Mouse (Mus musculus): ENCODE results near the gene Tmem200b. TPM values are rescaled to one million over a fixed set of nuclear protein-coding genes. Genes with fewer than 3 reads are reported as not detected.

Gene Tmem200b
- polyA plus RNA-seq, 1 experiment from 2014 or later: 4.4 TPM

DNA sequence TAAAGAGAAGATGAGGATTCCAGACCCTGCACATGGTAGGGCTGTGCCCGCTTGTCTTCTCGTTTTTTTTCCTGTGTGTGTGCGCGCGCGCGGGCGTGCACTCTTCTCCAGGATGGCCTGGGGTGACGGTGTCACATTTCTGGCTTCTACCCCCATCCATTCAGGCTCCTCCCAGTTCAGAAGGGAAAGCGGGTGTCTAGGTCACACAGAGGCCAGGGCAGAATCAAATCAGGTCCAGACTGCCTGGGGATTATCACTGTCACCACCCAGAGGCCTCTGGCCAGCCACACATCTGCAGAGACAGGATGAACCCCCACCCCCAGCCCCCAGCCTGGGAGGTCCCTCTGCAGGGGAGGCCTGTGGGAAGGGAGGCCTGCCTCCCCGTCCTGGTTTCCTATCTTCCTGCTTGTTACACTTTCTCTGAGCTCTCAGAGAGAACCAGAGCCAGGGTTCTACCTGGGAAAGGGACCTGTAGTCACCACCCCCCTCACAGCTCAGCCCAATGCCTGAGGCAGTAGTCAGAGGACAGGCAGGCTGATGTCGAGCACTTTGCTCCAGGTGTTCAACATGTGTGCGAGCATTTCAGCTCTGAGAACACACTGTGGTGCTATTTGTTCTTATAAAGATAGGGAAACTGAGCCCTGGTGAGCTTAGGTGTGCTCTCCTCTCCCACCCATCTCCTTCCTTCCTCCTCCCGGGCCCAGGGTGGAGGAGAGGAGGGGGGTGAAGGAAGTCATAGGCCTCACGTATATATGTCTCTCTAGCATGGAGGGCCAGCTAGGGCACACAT is 2.7 kb upstream of the Tmem200b start:
- Histone ChIP-seq H3K27me3 (ENCODE audit: control insufficient read depth, insufficient read depth, low read length) (peaks cover 28% of the 10 kb centered on the region), H3K36me3 (replicated peaks; ENCODE audit: control insufficient read depth, insufficient read depth, low read depth, low read length) (no peaks in the 10 kb centered on the region; the same call in 1 of the 2 replicates), H3K4me2 (ENCODE audit: low read depth, low read length) (peak overlapping the region; percentile 8), H3K9me3 (replicated peaks; ENCODE audit: control insufficient read depth, low read length) (no peaks in the 10 kb centered on the region), H3K4me3 (ENCODE audit: low read depth, low read length) (no peak overlapping the region; the same call in 1 of the 2 replicates), H3K27ac (replicated peaks; ENCODE audit: low read depth, low read length) (peak overlapping the region; percentile 94), H3K4me1 (ENCODE audit: control insufficient read depth, insufficient read depth, low read length) (peaks cover 40% of the 10 kb centered on the region), H3K9ac (replicated peaks; ENCODE audit: low read length) (no peak overlapping the region; the same call in 1 of the 2 replicates)
- ATAC-seq (replicated peaks; ENCODE audit: insufficient number of reproducible peaks, low FRiP score, low TSS enrichment, low read depth) (peak; percentile 70), DNase-seq (ENCODE audit: low spot score) (peak; percentile 86)
- WGBS: 6% methylated on average over 15 of the region's 15 CpGs

DNA sequence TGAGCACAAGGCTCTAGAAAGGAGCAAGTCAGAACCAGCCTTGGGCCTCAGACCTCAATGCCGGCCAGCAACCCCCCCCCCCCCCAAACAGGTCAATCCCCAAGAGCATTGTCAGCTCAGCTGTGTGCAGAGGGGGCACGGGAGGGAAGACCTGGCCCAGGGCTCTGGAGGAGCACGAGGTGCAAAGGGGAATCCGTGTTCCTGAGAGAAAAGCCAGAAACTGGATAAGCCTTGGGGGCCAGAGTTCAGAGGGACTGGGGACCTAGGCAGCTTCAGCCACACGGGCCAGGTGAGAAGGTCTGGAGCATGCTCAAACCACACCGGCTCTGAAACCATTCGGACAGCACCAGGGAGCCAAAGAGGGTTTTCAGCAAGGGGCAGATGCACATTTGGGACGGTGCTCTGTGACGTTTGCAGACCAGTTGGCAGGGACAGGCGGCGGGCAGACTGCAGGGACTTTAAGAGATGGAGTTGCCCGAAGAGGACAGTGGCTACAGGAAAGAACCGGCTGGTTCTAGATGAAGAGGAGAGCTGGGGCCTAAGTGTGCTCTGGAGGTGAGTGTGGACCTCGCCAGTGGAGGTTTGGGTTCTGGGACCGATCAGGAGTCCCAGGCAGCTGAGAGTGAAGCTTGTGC is 1.9 kb upstream of the Tmem200b start:
- peak overlapping the region; percentile 75; the same call in 1 of the 2 replicates for H3K9ac ChIP-seq (replicated peaks; ENCODE audit: low read length)
- DNase-seq (ENCODE audit: low spot score): no peak
- peak overlapping the region; percentile 94 for H3K27ac ChIP-seq (replicated peaks; ENCODE audit: low read depth, low read length)
- 4% methylated on average over 15 of the region's 15 CpGs for WGBS
- peaks cover 28% of the 10 kb centered on the region for H3K27me3 ChIP-seq (ENCODE audit: control insufficient read depth, insufficient read depth, low read length)
- H3K4me2 ChIP-seq (ENCODE audit: low read depth, low read length): peak overlapping the region; percentile 90
- H3K36me3 ChIP-seq (replicated peaks; ENCODE audit: control insufficient read depth, insufficient read depth, low read depth, low read length): no peaks in the 10 kb centered on the region; the same call in 1 of the 2 replicates
- H3K4me1 ChIP-seq (ENCODE audit: control insufficient read depth, insufficient read depth, low read length): peaks cover 40% of the 10 kb centered on the region
- no peaks in the 10 kb centered on the region for H3K9me3 ChIP-seq (replicated peaks; ENCODE audit: control insufficient read depth, low read length)
- peak overlapping the region; percentile 66 for H3K4me3 ChIP-seq (ENCODE audit: low read depth, low read length)
- ATAC-seq (replicated peaks; ENCODE audit: insufficient number of reproducible peaks, low FRiP score, low TSS enrichment, low read depth): no peak

DNA sequence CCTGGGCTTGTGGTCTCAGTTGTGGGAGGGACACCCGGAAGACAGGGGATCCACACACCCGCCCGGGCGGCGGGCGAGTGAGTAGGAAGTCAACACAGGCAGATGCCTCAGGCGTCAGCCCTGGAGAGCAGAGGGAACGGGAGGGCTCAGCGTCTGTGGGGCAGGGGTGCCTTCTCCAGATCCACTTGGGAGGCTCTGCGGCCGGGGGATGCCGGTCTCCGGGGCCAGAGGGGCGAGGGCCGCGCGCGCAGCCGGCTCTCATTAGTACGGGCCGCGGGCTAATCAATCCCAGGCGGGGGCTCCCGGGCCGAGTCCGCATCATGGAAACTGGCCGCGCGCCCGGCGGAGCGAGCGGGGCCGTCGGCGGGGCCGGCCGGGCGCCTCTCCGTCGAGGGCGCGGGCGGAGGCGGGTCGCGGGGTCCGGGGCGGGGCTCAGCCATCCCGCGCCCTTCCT is 1.4 kb upstream of the Tmem200b start:
- peaks cover 41% of the 10 kb centered on the region for H3K4me1 ChIP-seq (ENCODE audit: control insufficient read depth, insufficient read depth, low read length)
- DNase-seq (ENCODE audit: low spot score) (peak; percentile 81), ATAC-seq (replicated peaks; ENCODE audit: insufficient number of reproducible peaks, low FRiP score, low TSS enrichment, low read depth) (no peak)
- peak overlapping the region; percentile 66 for H3K4me3 ChIP-seq (ENCODE audit: low read depth, low read length)
- no peaks in the 10 kb centered on the region for H3K9me3 ChIP-seq (replicated peaks; ENCODE audit: control insufficient read depth, low read length)
- H3K4me2 ChIP-seq (ENCODE audit: low read depth, low read length): peak overlapping the region; percentile 90
- WGBS: under 1% methylated on average over 44 of the region's 51 CpGs
- H3K36me3 ChIP-seq (replicated peaks; ENCODE audit: control insufficient read depth, insufficient read depth, low read depth, low read length): no peaks in the 10 kb centered on the region; the same call in 1 of the 2 replicates
- H3K27me3 ChIP-seq (ENCODE audit: control insufficient read depth, insufficient read depth, low read length): peaks cover 28% of the 10 kb centered on the region
- peak overlapping the region; percentile 94 for H3K27ac ChIP-seq (replicated peaks; ENCODE audit: low read depth, low read length)
- H3K9ac ChIP-seq (replicated peaks; ENCODE audit: low read length): peak overlapping the region; percentile 75

GRCm38 (mm10) chr4:131920595-131921351 is 798 bp upstream of the Tmem200b start:
- Histone ChIP-seq H3K27ac (replicated peaks; ENCODE audit: low read depth, low read length) (peak overlapping the region; percentile 94), H3K9ac (replicated peaks; ENCODE audit: low read length) (peak overlapping the region; percentile 75), H3K27me3 (ENCODE audit: control insufficient read depth, insufficient read depth, low read length) (peaks cover 25% of the 10 kb centered on the region), H3K9me3 (replicated peaks; ENCODE audit: control insufficient read depth, low read length) (no peaks in the 10 kb centered on the region), H3K4me1 (ENCODE audit: control insufficient read depth, insufficient read depth, low read length) (peaks cover 36% of the 10 kb centered on the region), H3K4me3 (ENCODE audit: low read depth, low read length) (peak overlapping the region; percentile 66), H3K36me3 (replicated peaks; ENCODE audit: control insufficient read depth, insufficient read depth, low read depth, low read length) (no peaks in the 10 kb centered on the region; the same call in 1 of the 2 replicates), H3K4me2 (ENCODE audit: low read depth, low read length) (peak overlapping the region; percentile 90)
- 0 out of 2 replicates have a peak, but pooled peaks have one; percentile 1 for ATAC-seq (replicated peaks; ENCODE audit: insufficient number of reproducible peaks, low FRiP score, low TSS enrichment, low read depth)
- under 1% methylated on average over 55 of the region's 76 CpGs for WGBS
- DNase-seq (ENCODE audit: low spot score): peak; percentile 76

DNA sequence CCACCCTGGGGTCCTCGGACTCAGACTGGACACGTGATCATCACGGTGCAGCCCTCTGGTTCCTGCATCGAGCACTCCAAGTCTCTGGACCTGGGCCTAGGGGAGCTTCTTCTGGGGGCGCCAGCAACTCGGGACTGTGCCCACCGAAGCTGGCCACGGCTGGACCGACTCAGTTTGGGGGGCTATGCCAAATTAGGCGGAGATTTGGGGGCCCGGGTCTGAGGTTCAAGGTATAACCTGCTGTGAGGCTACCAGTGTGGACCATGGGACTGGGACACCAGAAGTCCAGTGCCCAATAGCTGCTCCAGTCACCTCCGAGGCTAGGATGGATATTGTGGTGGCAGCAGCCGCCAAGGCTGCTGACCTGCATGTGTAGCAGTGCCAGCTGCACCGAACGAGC is 833 bp downstream of the Tmem200b start:
- Histone ChIP-seq H3K9ac (replicated peaks; ENCODE audit: low read length) (peak overlapping the region; percentile 75; the same call in 1 of the 2 replicates), H3K9me3 (replicated peaks; ENCODE audit: control insufficient read depth, low read length) (no peaks in the 10 kb centered on the region), H3K36me3 (replicated peaks; ENCODE audit: control insufficient read depth, insufficient read depth, low read depth, low read length) (peaks cover 2% of the 10 kb centered on the region), H3K27ac (replicated peaks; ENCODE audit: low read depth, low read length) (0 out of 2 replicates have a peak overlapping the region, but pooled peaks have one; percentile 94), H3K4me2 (ENCODE audit: low read depth, low read length) (peak overlapping the region; percentile 90), H3K4me3 (ENCODE audit: low read depth, low read length) (peak overlapping the region; percentile 66), H3K27me3 (ENCODE audit: control insufficient read depth, insufficient read depth, low read length) (peaks cover 14% of the 10 kb centered on the region), H3K4me1 (ENCODE audit: control insufficient read depth, insufficient read depth, low read length) (peaks cover 31% of the 10 kb centered on the region)
- 56% methylated on average over 15 of the region's 15 CpGs for WGBS
- ATAC-seq (replicated peaks; ENCODE audit: insufficient number of reproducible peaks, low FRiP score, low TSS enrichment, low read depth) (no peak), DNase-seq (ENCODE audit: low spot score) (no peak)

GRCm38 (mm10) chr4:131924096-131924810 is 2.7 kb downstream of the Tmem200b start:
- peaks cover 14% of the 10 kb centered on the region for H3K27me3 ChIP-seq (ENCODE audit: control insufficient read depth, insufficient read depth, low read length)

GRCm38 (mm10) chr4:131929146-131929545 is 7.6 kb downstream of the Tmem200b start:
- Histone ChIP-seq H3K4me2 (ENCODE audit: low read depth, low read length) (no peak overlapping the region), H3K27ac (replicated peaks; ENCODE audit: low read depth, low read length) (no peak overlapping the region), H3K27me3 (ENCODE audit: control insufficient read depth, insufficient read depth, low read length) (no peaks in the 10 kb centered on the region), H3K9me3 (replicated peaks; ENCODE audit: control insufficient read depth, low read length) (no peaks in the 10 kb centered on the region), H3K4me3 (ENCODE audit: low read depth, low read length) (no peak overlapping the region), H3K4me1 (ENCODE audit: control insufficient read depth, insufficient read depth, low read length) (peaks cover 4% of the 10 kb centered on the region; the same call in 1 of the 2 replicates), H3K36me3 (replicated peaks; ENCODE audit: control insufficient read depth, insufficient read depth, low read depth, low read length) (peaks cover 14% of the 10 kb centered on the region), H3K9ac (replicated peaks; ENCODE audit: low read length) (no peak overlapping the region)
- WGBS: 88% methylated on average over 6 of the region's 6 CpGs
- ATAC-seq (replicated peaks; ENCODE audit: insufficient number of reproducible peaks, low FRiP score, low TSS enrichment, low read depth): no peak
- DNase-seq (ENCODE audit: low spot score): no peak

More at GRCm38 (mm10) chr4:131924096-131924810, 2.7 kb downstream of the Tmem200b start:
- Histone ChIP-seq H3K4me1 (ENCODE audit: control insufficient read depth, insufficient read depth, low read length) (peaks cover 19% of the 10 kb centered on the region), H3K4me2 (ENCODE audit: low read depth, low read length) (no peak overlapping the region), H3K9me3 (replicated peaks; ENCODE audit: control insufficient read depth, low read length) (no peaks in the 10 kb centered on the region), H3K9ac (replicated peaks; ENCODE audit: low read length) (no peak overlapping the region), H3K4me3 (ENCODE audit: low read depth, low read length) (no peak overlapping the region), H3K27ac (replicated peaks; ENCODE audit: low read depth, low read length) (no peak overlapping the region), H3K36me3 (replicated peaks; ENCODE audit: control insufficient read depth, insufficient read depth, low read depth, low read length) (peaks cover 6% of the 10 kb centered on the region)
- WGBS: 68% methylated on average over 6 of the region's 6 CpGs
- DNase-seq (ENCODE audit: low spot score): no peak
- ATAC-seq (replicated peaks; ENCODE audit: insufficient number of reproducible peaks, low FRiP score, low TSS enrichment, low read depth): no peak

Data from embryonic facial prominence, embryonic 11.5 days (tissue).